Mouse (Mus musculus): ENCODE results near the gene Calb2.

GRCm38 (mm10) chr8:110134236-110134635 is 33.8 kb downstream of the Calb2 start:
- TF ChIP-seq CTCF (IDR thresholded peaks at IDR 0.05; ENCODE audit: low read depth) (no peak), EP300 (IDR thresholded peaks at IDR 0.05; ENCODE audit: low read depth) (no peak)
